Mouse (Mus musculus) adrenal gland, adult (tissue): ENCODE results near the gene Adck2.
A peak's percentile ranks its signal among the peaks of the same experiment; 100 is the strongest.

Experiments
- DNase-seq, 2 experiments: peaks; one replicate each; pipeline ENCODE4 v3.0.0; 2022 to 2023; ENCODE audit warnings: low spot score in 1 of 2; ENCODE audit not compliant: inconsistent age in 2 of 2

The Adck2 gene

GRCm38 (mm10) chr6:39573791-39574554 lies at the start of gene Adck2:
Gene Adck2, plus strand, starts transcription at chr6:39573873.
- DNase-seq, result peak; percentile 88 to 95

GRCm38 (mm10) chr6:39526797-39527196 lies 46.9 kb upstream of the Adck2 start:
- no peak for DNase-seq

GRCm38 (mm10) chr6:39527337-39527784 lies 46.3 kb upstream of the Adck2 start:
- DNase-seq, result no peak

- DNase-seq, result no peak
Observed at GRCm38 (mm10) chr6:39527811-39528210, 45.9 kb upstream of the Adck2 start.

- peak in 1 of 2 experiments; percentile 37 for DNase-seq
Observed at GRCm38 (mm10) chr6:39528671-39529535, 44.8 kb upstream of the Adck2 start.

GRCm38 (mm10) chr6:39534944-39535343 lies 38.7 kb upstream of the Adck2 start:
- no peak for DNase-seq

GRCm38 (mm10) chr6:39536621-39537020 lies 37.1 kb upstream of the Adck2 start:
- no peak for DNase-seq

GRCm38 (mm10) chr6:39537276-39537675 lies 36.4 kb upstream of the Adck2 start:
- no peak for DNase-seq

GRCm38 (mm10) chr6:39538227-39538626 lies 35.4 kb upstream of the Adck2 start:
- no peak for DNase-seq

- DNase-seq, result peak; percentile 45 to 59
Observed at GRCm38 (mm10) chr6:39539679-39540155, 34.0 kb upstream of the Adck2 start.

- no peak for DNase-seq
Observed at GRCm38 (mm10) chr6:39540563-39540962, 33.1 kb upstream of the Adck2 start.

GRCm38 (mm10) chr6:39542631-39543597 lies 30.8 kb upstream of the Adck2 start:
- peak; percentile 65 to 75 for DNase-seq

- no peak for DNase-seq
Observed at GRCm38 (mm10) chr6:39543769-39544420, 29.8 kb upstream of the Adck2 start.

GRCm38 (mm10) chr6:39545474-39545873 lies 28.2 kb upstream of the Adck2 start:
- no peak for DNase-seq

- no peak for DNase-seq
Observed at GRCm38 (mm10) chr6:39548030-39548429, 25.6 kb upstream of the Adck2 start.

GRCm38 (mm10) chr6:39551981-39552636 lies 21.6 kb upstream of the Adck2 start:
- peak; percentile 47 to 63 for DNase-seq

- no peak for DNase-seq
Observed at GRCm38 (mm10) chr6:39554888-39555647, 18.6 kb upstream of the Adck2 start.

GRCm38 (mm10) chr6:39555648-39555945 lies 18.1 kb upstream of the Adck2 start:
- DNase-seq, result no peak
